Mouse (Mus musculus): ENCODE results near the gene Itk. TPM values are rescaled to one million over a fixed set of nuclear protein-coding genes. Genes with fewer than 3 reads are reported as not detected.

Itk gene
- total and polyA plus RNA-seq, 2 experiments from 2014 or later = 0.05 to 0.19 TPM

DNA sequence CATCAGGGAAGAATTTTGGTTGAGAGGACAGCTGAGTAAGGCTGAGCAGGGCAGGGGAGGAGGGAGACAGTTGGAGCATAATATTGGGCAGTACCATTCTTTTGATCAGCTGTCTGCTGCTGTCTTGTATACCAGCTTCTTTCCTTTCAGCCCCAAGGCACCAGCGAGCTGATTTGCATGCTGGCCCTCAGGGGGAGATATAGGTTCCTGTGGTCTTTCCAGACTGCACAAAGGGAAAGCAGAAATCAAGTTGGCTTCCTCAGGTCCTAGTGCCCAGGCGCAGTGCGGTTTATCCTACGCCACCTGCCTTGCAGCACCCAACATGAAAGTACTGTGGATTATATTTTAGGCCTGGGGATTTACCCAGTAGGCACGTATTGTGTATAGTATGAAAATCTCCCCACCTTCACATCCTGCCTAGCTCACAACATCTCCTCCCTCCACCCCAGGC is 9.6 kb upstream of the Itk start:
- H3K27me3 ChIP-seq (ENCODE audit: insufficient read depth, low read length) = no peaks in the 10 kb centered on the region
- 66% methylated on average over 5 of the region's 5 CpGs for WGBS
- no peaks in the 10 kb centered on the region for H3K36me3 ChIP-seq (ENCODE audit: insufficient read depth)
- no peak for TF ChIP-seq CTCF (IDR thresholded peaks at IDR 0.05; ENCODE audit: low read depth)
- no peak overlapping the region for H3K4me3 ChIP-seq (ENCODE audit: low read depth, low read length)
- H3K9me3 ChIP-seq (ENCODE audit: low read length) = no peaks in the 10 kb centered on the region
- no peak overlapping the region for H3K27ac ChIP-seq (ENCODE audit: low read depth, low read length)
- H3K4me1 ChIP-seq (ENCODE audit: insufficient read depth) = no peaks in the 10 kb centered on the region
- no peak for DNase-seq
- H3K9ac ChIP-seq = no peak overlapping the region
- no peak for ATAC-seq
- H3K4me2 ChIP-seq (ENCODE audit: low read depth) = no peak overlapping the region

- Histone ChIP-seq H3K4me2 (ENCODE audit: low read depth) (no peak overlapping the region), H3K9me3 (ENCODE audit: low read length) (no peaks in the 10 kb centered on the region), H3K9ac (no peak overlapping the region), H3K27me3 (ENCODE audit: insufficient read depth, low read length) (no peaks in the 10 kb centered on the region), H3K36me3 (ENCODE audit: insufficient read depth) (no peaks in the 10 kb centered on the region), H3K4me1 (ENCODE audit: insufficient read depth) (no peaks in the 10 kb centered on the region), H3K4me3 (ENCODE audit: low read depth, low read length) (no peak overlapping the region), H3K27ac (ENCODE audit: low read depth, low read length) (no peak overlapping the region)
- 89% methylated on average over 4 of the region's 4 CpGs for WGBS
- DNase-seq = no peak
- no peak for ATAC-seq
- no peak for TF ChIP-seq CTCF (IDR thresholded peaks at IDR 0.05; ENCODE audit: low read depth)
These were observed 9.2 kb upstream of the Itk start for GRCm38 (mm10) chr11:46398473-46398872.

GRCm38 (mm10) chr11:46397900-46398299 is 8.6 kb upstream of the Itk start:
- H3K27ac ChIP-seq (ENCODE audit: low read depth, low read length) = no peak overlapping the region
- WGBS = 60% methylated on average over 2 of the region's 2 CpGs
- no peak overlapping the region for H3K4me2 ChIP-seq (ENCODE audit: low read depth)
- no peak overlapping the region for H3K9ac ChIP-seq
- DNase-seq (no peak), ATAC-seq (no peak)
- H3K9me3 ChIP-seq (ENCODE audit: low read length) = no peaks in the 10 kb centered on the region
- no peak overlapping the region for H3K4me3 ChIP-seq (ENCODE audit: low read depth, low read length)
- no peaks in the 10 kb centered on the region for H3K27me3 ChIP-seq (ENCODE audit: insufficient read depth, low read length)
- no peaks in the 10 kb centered on the region for H3K4me1 ChIP-seq (ENCODE audit: insufficient read depth)
- TF ChIP-seq CTCF (IDR thresholded peaks at IDR 0.05; ENCODE audit: low read depth) = no peak
- no peaks in the 10 kb centered on the region for H3K36me3 ChIP-seq (ENCODE audit: insufficient read depth)

DNA sequence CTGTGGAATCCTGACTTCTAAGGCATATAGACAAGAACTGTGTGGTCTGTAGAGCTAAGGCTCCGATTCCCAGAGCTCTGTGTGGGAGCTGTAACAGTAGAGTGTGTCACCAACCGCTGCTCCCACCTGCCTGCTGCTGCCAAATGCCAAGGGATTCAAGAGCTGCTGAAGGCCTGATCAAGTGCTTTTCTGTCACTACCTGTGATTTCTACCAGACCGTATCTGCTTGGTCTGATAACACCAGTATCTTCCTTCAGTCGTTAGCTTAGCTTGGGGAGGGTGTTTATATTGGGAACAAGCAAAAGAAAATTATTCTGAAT is 7.5 kb upstream of the Itk start:
- ATAC-seq (no peak), DNase-seq (no peak)
- no peak for TF ChIP-seq CTCF (IDR thresholded peaks at IDR 0.05; ENCODE audit: low read depth)
- Histone ChIP-seq H3K36me3 (ENCODE audit: insufficient read depth) (no peaks in the 10 kb centered on the region), H3K4me1 (ENCODE audit: insufficient read depth) (no peaks in the 10 kb centered on the region), H3K27me3 (ENCODE audit: insufficient read depth, low read length) (no peaks in the 10 kb centered on the region), H3K4me2 (ENCODE audit: low read depth) (no peak overlapping the region), H3K9ac (no peak overlapping the region), H3K4me3 (ENCODE audit: low read depth, low read length) (no peak overlapping the region), H3K27ac (ENCODE audit: low read depth, low read length) (no peak overlapping the region), H3K9me3 (ENCODE audit: low read length) (no peaks in the 10 kb centered on the region)
- 94% methylated on average over 4 of the region's 4 CpGs for WGBS

DNA sequence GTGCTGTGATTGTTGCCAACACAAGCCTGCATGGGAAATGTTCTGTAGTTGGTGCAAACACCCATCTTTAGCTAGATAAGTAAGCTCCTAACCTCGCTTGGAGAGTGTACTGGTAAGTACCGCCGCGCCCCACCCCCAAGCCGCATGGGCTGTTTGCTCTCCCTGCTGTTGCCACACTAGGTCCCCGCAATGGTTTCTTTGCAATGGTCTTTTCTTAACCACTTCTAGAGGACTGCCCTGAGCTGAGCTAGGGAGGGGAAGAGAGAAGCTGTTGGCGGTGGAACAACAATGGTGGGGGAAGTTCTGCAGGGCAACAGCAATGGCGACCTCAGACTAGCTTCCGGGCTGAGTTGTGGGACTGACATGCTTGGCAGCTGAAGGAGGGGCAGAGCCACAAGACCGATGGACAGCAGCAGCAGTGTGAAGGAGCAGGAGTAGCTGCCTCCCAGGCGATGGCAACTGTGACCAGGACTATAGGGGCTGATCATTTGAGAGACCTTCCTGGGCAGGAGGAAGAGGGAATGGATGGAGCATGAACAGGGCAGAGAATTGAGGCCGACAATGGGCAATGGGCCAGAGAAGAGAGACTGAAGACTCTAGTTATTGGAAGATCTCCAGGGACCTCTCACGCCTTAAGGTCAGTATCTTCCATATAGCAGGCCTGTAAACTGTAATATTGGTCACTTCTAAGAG is 7.0 kb upstream of the Itk start, which contains the start of gene Fam71b:
Gene Fam71b, plus strand, starts transcription at position 393 of the 693 bp plus-strand sequence.
- DNase-seq (no peak), ATAC-seq (no peak)
- 81% methylated on average over 13 of the region's 13 CpGs for WGBS
- TF ChIP-seq CTCF (IDR thresholded peaks at IDR 0.05; ENCODE audit: low read depth) = no peak
- Histone ChIP-seq H3K9ac (no peak within 1 kb of the TSS), H3K4me3 (ENCODE audit: low read depth, low read length) (no peak within 1 kb of the TSS), H3K27ac (ENCODE audit: low read depth, low read length) (no peak within 1 kb of the TSS), H3K9me3 (ENCODE audit: low read length) (no peaks in the 10 kb centered on the region), H3K36me3 (ENCODE audit: insufficient read depth) (no peaks in the 10 kb centered on the region), H3K4me2 (ENCODE audit: low read depth) (no peak within 1 kb of the TSS), H3K27me3 (ENCODE audit: insufficient read depth, low read length) (no peaks in the 10 kb centered on the region), H3K4me1 (ENCODE audit: insufficient read depth) (no peaks in the 10 kb centered on the region)

DNA sequence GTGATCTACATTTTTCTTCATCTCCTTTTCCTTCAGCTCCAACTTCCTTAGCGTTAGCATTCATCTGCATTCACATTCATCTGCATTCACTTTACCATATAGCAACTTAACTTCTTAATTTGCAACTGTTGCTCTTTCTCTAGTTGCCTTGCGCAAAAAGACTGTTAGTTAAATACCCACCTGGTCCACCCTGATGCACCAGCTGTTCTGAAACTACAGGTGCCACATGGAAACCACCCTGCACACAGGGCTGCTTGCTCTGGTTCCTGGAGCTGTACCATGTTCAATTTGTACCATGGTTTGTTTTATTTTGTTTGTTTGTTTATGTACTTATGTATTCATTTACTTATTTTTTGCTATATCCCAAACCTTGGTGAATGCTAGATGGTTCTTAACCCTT is 6.4 kb upstream of the Itk start:
- WGBS = 91% methylated on average over 2 of the region's 2 CpGs
- DNase-seq = no peak
- Histone ChIP-seq H3K4me2 (ENCODE audit: low read depth) (no peak overlapping the region), H3K4me3 (ENCODE audit: low read depth, low read length) (no peak overlapping the region), H3K4me1 (ENCODE audit: insufficient read depth) (no peaks in the 10 kb centered on the region), H3K27me3 (ENCODE audit: insufficient read depth, low read length) (no peaks in the 10 kb centered on the region), H3K27ac (ENCODE audit: low read depth, low read length) (no peak overlapping the region), H3K9me3 (ENCODE audit: low read length) (no peaks in the 10 kb centered on the region), H3K9ac (no peak overlapping the region), H3K36me3 (ENCODE audit: insufficient read depth) (no peaks in the 10 kb centered on the region)
- no peak for ATAC-seq
- no peak for TF ChIP-seq CTCF (IDR thresholded peaks at IDR 0.05; ENCODE audit: low read depth)

DNA sequence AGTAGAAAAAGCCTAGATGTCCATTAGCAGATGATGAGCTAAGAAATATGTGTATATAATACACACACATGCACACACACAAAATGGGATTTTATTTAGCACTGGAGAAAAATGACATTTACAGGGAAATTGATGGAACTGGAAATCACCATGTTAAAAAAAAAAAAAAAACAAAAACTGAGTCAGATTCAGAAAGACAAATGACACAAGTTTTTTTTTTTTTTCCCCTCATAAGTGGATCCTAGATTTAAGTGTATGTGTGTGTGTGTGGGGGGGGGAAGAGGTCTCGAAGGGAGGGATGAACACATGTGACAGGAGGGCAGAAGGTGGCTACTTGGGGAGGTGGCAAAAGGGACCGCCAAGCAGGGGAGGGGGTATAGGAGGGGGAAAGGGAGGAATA is 5.8 kb upstream of the Itk start:
- no peaks in the 10 kb centered on the region for H3K36me3 ChIP-seq (ENCODE audit: insufficient read depth)
- H3K4me3 ChIP-seq (ENCODE audit: low read depth, low read length) = no peak overlapping the region
- DNase-seq (no peak), ATAC-seq (no peak)
- no peak overlapping the region for H3K9ac ChIP-seq
- no peaks in the 10 kb centered on the region for H3K4me1 ChIP-seq (ENCODE audit: insufficient read depth)
- H3K9me3 ChIP-seq (ENCODE audit: low read length) = no peaks in the 10 kb centered on the region
- no peak for TF ChIP-seq CTCF (IDR thresholded peaks at IDR 0.05; ENCODE audit: low read depth)
- H3K4me2 ChIP-seq (ENCODE audit: low read depth) = no peak overlapping the region
- no peak overlapping the region for H3K27ac ChIP-seq (ENCODE audit: low read depth, low read length)
- no peaks in the 10 kb centered on the region for H3K27me3 ChIP-seq (ENCODE audit: insufficient read depth, low read length)
- WGBS = 83% methylated on average over 2 of the region's 2 CpGs
